Mouse (Mus musculus): Measurements from ENCODE around the gene Ucp2. TPM values are rescaled to one million over a fixed set of nuclear protein-coding genes. Genes with fewer than 3 reads are reported as not detected.

Gene Ucp2
- 678 TPM for polyA plus RNA-seq (2017; shearing (Covaris generic))

GRCm38 (mm10) chr7:100493117-100493483 is at the start of gene Ucp2:
TSS of gene Ucp2 (plus strand) at chr7:100493337.

GRCm38 (mm10) chr7:100472777-100473176 is 20.4 kb upstream of the Ucp2 start, which contains the start of gene Ucp3:
TSS of gene Ucp3 (plus strand) at chr7:100472990.

GRCm38 (mm10) chr7:100514573-100514972 is 21.4 kb downstream of the Ucp2 start, which contains the start of gene Dnajb13:
TSS of gene Dnajb13 (minus strand) at chr7:100514960.

GRCm38 (mm10) chr7:100536804-100537518 is 43.8 kb downstream of the Ucp2 start, which contains the start of gene Coa4:
TSS of gene Coa4 (plus strand) at chr7:100537071.

Other genes with a start within 250 kb of the Ucp2 start
- gene P4ha3, start 207.8 kb upstream of the Ucp2 start, polyA plus RNA-seq (2017; shearing (Covaris generic)), result not detected
- gene C2cd3, start 121.1 kb upstream of the Ucp2 start, polyA plus RNA-seq (2017; shearing (Covaris generic)), result 47.6 TPM
- 37.8 TPM for gene Ppme1, start 121.0 kb upstream of the Ucp2 start, polyA plus RNA-seq (2017; shearing (Covaris generic))
- gene Ucp3, start 20.3 kb upstream of the Ucp2 start, polyA plus RNA-seq (2017; shearing (Covaris generic)), result not detected
- gene Dnajb13, start 21.6 kb downstream of the Ucp2 start, polyA plus RNA-seq (2017; shearing (Covaris generic)), result 2.4 TPM
- 3.1 TPM for gene Coa4, start 43.7 kb downstream of the Ucp2 start, polyA plus RNA-seq (2017; shearing (Covaris generic))
- 77.5 TPM for gene Rab6a, start 114.1 kb downstream of the Ucp2 start, polyA plus RNA-seq (2017; shearing (Covaris generic))
- gene Mrpl48, start 115.0 kb downstream of the Ucp2 start, polyA plus RNA-seq (2017; shearing (Covaris generic)), result 37.4 TPM
- 0.20 TPM for gene Plekhb1, start 169.1 kb downstream of the Ucp2 start, polyA plus RNA-seq (2017; shearing (Covaris generic))
- 23.0 TPM for gene Fam168a, start 213.3 kb downstream of the Ucp2 start, polyA plus RNA-seq (2017; shearing (Covaris generic))